Mouse (Mus musculus): ENCODE results near the gene Gm20532.
A peak's percentile ranks its signal among the peaks of the same experiment; 100 is the strongest.

Gene Gm20532

GRCm38 (mm10) chr2:26595725-26596435, 9.4 kb downstream of the Gm20532 start:
- no peak for DNase-seq (ENCODE audit: low read depth, low spot score)

GRCm38 (mm10) chr2:26596898-26597297, 10.5 kb downstream of the Gm20532 start:
- no peak for DNase-seq (ENCODE audit: low read depth, low spot score)

GRCm38 (mm10) chr2:26597810-26598209, 11.4 kb downstream of the Gm20532 start:
- no peak for DNase-seq (ENCODE audit: low read depth, low spot score)

GRCm38 (mm10) chr2:26598462-26598861, 12.0 kb downstream of the Gm20532 start:
- no peak for DNase-seq (ENCODE audit: low read depth, low spot score)

GRCm38 (mm10) chr2:26599965-26600364, 13.5 kb downstream of the Gm20532 start:
- DNase-seq (ENCODE audit: low read depth, low spot score), result no peak

GRCm38 (mm10) chr2:26600664-26601063, 14.2 kb downstream of the Gm20532 start:
- peak; percentile 88 for DNase-seq (ENCODE audit: low read depth, low spot score)

GRCm38 (mm10) chr2:26601595-26601994, 15.2 kb downstream of the Gm20532 start:
- no peak for DNase-seq (ENCODE audit: low read depth, low spot score)

- DNase-seq (ENCODE audit: low read depth, low spot score), result no peak
These were observed 16.2 kb downstream of the Gm20532 start for GRCm38 (mm10) chr2:26602631-26603030.

- no peak for DNase-seq (ENCODE audit: low read depth, low spot score)
These were observed 16.7 kb downstream of the Gm20532 start for GRCm38 (mm10) chr2:26603159-26603558.

- DNase-seq (ENCODE audit: low read depth, low spot score), result peak; percentile 82
These were observed 17.6 kb downstream of the Gm20532 start, which contains the start of gene Agpat2 for GRCm38 (mm10) chr2:26603720-26604671. Agpat2 (minus strand) TSS chr2:26604417.

- DNase-seq (ENCODE audit: low read depth, low spot score), result no peak
These were observed 18.9 kb downstream of the Gm20532 start for GRCm38 (mm10) chr2:26605331-26605730.

GRCm38 (mm10) chr2:26606579-26606978, 20.1 kb downstream of the Gm20532 start:
- DNase-seq (ENCODE audit: low read depth, low spot score), result no peak

GRCm38 (mm10) chr2:26607056-26607910, 20.8 kb downstream of the Gm20532 start:
- no peak for DNase-seq (ENCODE audit: low read depth, low spot score)

- DNase-seq (ENCODE audit: low read depth, low spot score), result no peak
These were observed 22.3 kb downstream of the Gm20532 start for GRCm38 (mm10) chr2:26608781-26609180.

- DNase-seq (ENCODE audit: low read depth, low spot score), result no peak
These were observed 22.8 kb downstream of the Gm20532 start for GRCm38 (mm10) chr2:26609261-26609661.

GRCm38 (mm10) chr2:26610526-26610925, 24.1 kb downstream of the Gm20532 start:
- DNase-seq (ENCODE audit: low read depth, low spot score), result no peak

GRCm38 (mm10) chr2:26611054-26611453, 24.6 kb downstream of the Gm20532 start:
- DNase-seq (ENCODE audit: low read depth, low spot score), result peak; percentile 96

GRCm38 (mm10) chr2:26611896-26612295, 25.5 kb downstream of the Gm20532 start:
- no peak for DNase-seq (ENCODE audit: low read depth, low spot score)

- DNase-seq (ENCODE audit: low read depth, low spot score), result no peak
These were observed 28.5 kb downstream of the Gm20532 start for GRCm38 (mm10) chr2:26614903-26615302.

- DNase-seq (ENCODE audit: low read depth, low spot score), result no peak
These were observed 29.2 kb downstream of the Gm20532 start for GRCm38 (mm10) chr2:26615459-26616124.

GRCm38 (mm10) chr2:26617331-26617730, 30.9 kb downstream of the Gm20532 start:
- no peak for DNase-seq (ENCODE audit: low read depth, low spot score)

All from ES-CJ7 (cell line).